Mouse (Mus musculus): ENCODE results near the gene Scel.

GRCm38 (mm10) chr14:103548220-103548619 is 35.1 kb downstream of the Scel start:
- TF ChIP-seq CTCF (IDR thresholded peaks at IDR 0.05; ENCODE audit: insufficient read depth, low read depth, low read length): no peak
- no peak for TF ChIP-seq POLR2A (IDR thresholded peaks at IDR 0.05; ENCODE audit: insufficient read depth, low read depth, low read length)

All from olfactory bulb, adult 2 months (tissue).